Mouse (Mus musculus) cerebellum, postnatal 14 days (tissue): ENCODE measurements around the gene Olfr1497.
A peak's percentile ranks its signal among the peaks of the same experiment; 100 is the strongest.
"Not testable (repeated sequence)": the region's sequence is repeated elsewhere in the genome, so short reads cannot be mapped to it uniquely, and the experiment has no call there.

Source experiments
- DNase-seq, 2 experiments: peaks; one replicate each; pipeline ENCODE4 v3.0.0; 2021; ENCODE audit warnings: mixed read lengths in 2 of 2

The Olfr1497 gene

DNA sequence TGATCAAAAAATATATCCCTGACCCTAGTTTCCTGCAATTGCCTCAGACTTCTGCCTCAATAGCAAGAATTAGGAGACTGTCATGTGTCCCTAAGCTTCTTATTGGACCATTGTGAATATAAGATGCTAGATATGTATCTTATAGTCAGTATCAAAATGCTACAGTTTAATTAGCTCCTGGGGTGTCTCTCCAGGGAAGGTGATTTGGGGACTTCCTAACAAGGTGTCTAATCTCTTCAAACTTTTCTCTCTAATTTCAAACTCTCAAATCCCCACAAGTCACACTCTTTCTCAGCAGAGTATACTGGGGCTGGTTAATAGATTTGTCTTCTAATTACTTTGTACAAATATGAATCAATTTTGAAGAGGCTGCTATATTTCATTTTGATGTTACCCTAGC lies at the start of gene Olfr1497:
Gene Olfr1497 (minus strand): TSS at position 101 of the 400 bp plus-strand sequence.
- DNase-seq: no peak

DNA sequence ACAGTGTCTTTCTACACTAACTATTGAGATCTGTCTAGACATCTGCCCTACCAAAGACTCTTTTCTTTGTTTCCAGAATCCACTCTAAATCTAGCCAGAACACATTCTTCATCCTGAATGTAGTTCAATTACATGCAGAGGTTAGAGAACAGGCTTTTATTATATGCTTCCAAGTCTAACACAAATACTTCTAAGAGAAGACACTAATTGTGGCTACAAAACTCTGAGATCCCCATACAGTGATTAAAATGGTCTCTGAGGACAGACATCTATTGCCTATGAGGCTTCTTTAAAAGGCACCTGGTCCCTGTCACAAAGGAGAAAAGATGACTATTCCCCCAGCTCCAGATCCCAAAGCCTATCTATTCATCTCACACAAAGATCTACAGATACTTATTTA lies 32.4 kb upstream of the Olfr1497 start, which contains the start of gene Olfr1500:
Gene Olfr1500 (minus strand): TSS at position 101 of the 400 bp plus-strand sequence.
- DNase-seq: no peak

DNA sequence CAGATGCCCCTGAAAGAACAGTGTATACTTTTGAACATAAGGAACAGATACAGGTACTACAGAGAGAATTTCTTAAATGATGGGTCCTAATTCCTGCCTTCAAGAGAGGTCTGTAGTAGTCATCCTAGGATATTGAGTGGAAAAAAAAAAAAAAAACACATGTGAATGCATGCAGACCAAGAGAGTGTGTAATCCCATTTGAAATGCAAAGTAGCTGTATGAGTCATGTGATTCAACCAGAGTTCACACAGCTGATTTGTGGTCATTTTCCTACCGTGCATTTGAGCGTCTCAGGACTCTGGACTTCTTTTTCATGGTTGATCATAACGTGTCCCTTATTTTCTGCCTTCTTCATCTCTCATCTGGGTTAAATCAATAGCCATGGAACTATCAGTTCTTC lies 30.4 kb upstream of the Olfr1497 start:
- DNase-seq: no peak

DNA sequence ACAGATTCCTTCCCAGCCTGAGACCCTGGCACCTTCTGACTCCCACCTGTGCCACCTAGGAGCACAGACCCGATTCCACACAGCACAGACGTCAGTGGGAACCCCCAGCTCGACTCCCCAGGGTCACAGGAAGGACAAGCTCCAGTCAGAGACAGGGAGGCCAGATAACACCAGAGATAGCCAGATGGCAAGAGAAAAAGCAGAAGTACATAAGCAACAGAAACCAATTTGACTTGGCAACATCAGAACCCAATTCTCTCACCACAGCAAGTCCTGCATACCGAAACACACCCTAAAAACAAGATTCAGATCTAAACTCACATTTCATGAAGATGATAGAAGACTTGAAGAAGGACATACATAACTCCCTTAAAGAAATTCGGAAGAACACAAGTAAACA lies 22.8 kb upstream of the Olfr1497 start:
- DNase-seq: no peak

GRCm38 (mm10) chr19:13819347-13819746 lies 21.3 kb upstream of the Olfr1497 start, which contains the start of gene Olfr1499:
TSS of gene Olfr1499 (minus strand) at chr19:13819447.
- no peak for DNase-seq

- peak; percentile 28 to 34 for DNase-seq
These were observed 20.8 kb upstream of the Olfr1497 start for GRCm38 (mm10) chr19:13818827-13819226.

DNA sequence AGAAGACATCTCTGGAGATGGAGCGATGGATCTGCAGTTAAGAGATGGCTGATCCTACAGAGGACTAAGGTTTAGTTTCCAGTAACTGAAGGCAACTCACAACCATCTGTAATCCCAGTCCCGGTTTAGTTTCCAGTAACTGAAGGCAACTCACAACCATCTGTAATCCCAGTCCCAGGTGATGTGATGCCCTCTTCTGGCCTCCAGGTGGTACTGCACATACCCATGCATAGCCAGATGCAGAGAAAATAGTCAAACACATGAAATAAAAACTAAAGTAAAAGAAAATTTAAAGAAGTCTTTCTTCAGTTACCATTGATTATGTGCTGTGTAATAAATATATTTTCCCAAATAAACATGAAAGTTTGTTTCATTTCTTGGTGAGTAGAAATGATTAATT lies 14.8 kb upstream of the Olfr1497 start:
- DNase-seq: peak in 1 of 2 experiments; percentile 5

GRCm38 (mm10) chr19:13805486-13805885 lies 7.5 kb upstream of the Olfr1497 start:
- DNase-seq: not testable (repeated sequence)

- no peak for DNase-seq
These were observed 20.4 kb downstream of the Olfr1497 start, which contains the start of gene Olfr1496 for GRCm38 (mm10) chr19:13777578-13777977. TSS of gene Olfr1496 (plus strand) at chr19:13777878.

GRCm38 (mm10) chr19:13768565-13769276 lies 29.3 kb downstream of the Olfr1497 start:
- peak; percentile 42 to 67 for DNase-seq

DNA sequence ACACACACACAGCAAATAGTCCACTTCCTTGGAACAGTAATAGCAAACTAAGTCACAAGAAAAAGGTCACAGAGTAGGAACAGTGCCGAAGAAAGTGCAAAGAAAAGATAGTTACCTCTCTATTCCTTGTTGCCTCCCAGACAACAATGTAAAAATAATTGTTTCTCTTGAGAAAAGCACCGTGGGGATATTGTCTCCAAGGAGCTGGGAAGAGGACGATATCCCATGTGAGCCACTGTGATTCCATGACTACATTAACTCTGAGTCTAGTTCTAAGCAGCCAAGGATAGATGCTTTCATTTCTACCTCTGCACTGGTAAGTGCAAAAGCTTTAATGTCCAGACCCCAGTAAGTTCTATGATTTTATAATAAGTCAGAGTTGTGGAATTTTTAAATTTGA lies 33.7 kb downstream of the Olfr1497 start, which contains the start of gene Olfr1495:
Gene Olfr1495 (plus strand): TSS at position 301 of the 400 bp plus-strand sequence.
- no peak for DNase-seq

GRCm38 (mm10) chr19:13749366-13749765 lies 48.6 kb downstream of the Olfr1497 start:
- DNase-seq: peak; percentile 60 to 66
